Mouse (Mus musculus) liver, embryonic 13.5 days (tissue): ENCODE results near the gene Mrvi1. TPM values are rescaled to one million over a fixed set of nuclear protein-coding genes. Genes with fewer than 3 reads are reported as not detected.
A peak's percentile ranks its signal among the peaks of the same experiment; 100 is the strongest.

Experiments
- ATAC-seq: fragments of 200-750 bp; cut with Nextera tagmentation; 2 replicates; pipeline ENCODE4 v1.8.0; 2017; ENCODE audit warnings: low read depth, mild to moderate bottlenecking, moderate number of reproducible peaks, moderate library complexity
- DNase-seq: peaks from one replicate; pipeline ENCODE4 v3.0.0; 2022
- H3K27ac ChIP-seq: fragments of 300-500 bp; sonication (generic); 2 replicates; pipeline ENCODE4 v1.5.1; 2015; ENCODE audit warnings: moderate library complexity, mild to moderate bottlenecking, inconsistent platforms
- H3K27me3 ChIP-seq: fragments of 300-500 bp; sonication (generic); 2 replicates; pipeline ENCODE4 v1.6.1; 2015; ENCODE audit warnings: mild to moderate bottlenecking, inconsistent platforms
- H3K36me3 ChIP-seq: fragments of 300-500 bp; sonication (generic); 2 replicates; pipeline ENCODE4 v1.6.1; 2015; ENCODE audit warnings: mild to moderate bottlenecking, inconsistent platforms
- H3K4me1 ChIP-seq: fragments of 300-500 bp; sonication (generic); replicated peaks from 2 replicates; pipeline ENCODE4 v1.6.1; 2015; ENCODE audit warnings: inconsistent platforms
- H3K4me2 ChIP-seq: fragments of 300-500 bp; sonication (generic); 2 replicates; pipeline ENCODE4 v1.6.1; 2015; ENCODE audit warnings: inconsistent platforms, mild to moderate bottlenecking, moderate library complexity
- H3K4me3 ChIP-seq: fragments of 300-500 bp; sonication (generic); replicated peaks from 2 replicates; pipeline ENCODE4 v1.5.1; 2015; ENCODE audit warnings: mild to moderate bottlenecking, inconsistent platforms
- H3K9ac ChIP-seq: fragments of 300-500 bp; sonication (generic); 2 replicates; pipeline ENCODE4 v1.6.1; 2015; ENCODE audit warnings: mild to moderate bottlenecking, inconsistent platforms
- H3K9me3 ChIP-seq: fragments of 300-500 bp; sonication (generic); replicated peaks from 2 replicates; pipeline ENCODE4 v1.6.1; 2016; ENCODE audit warnings: inconsistent platforms
- WGBS: fragments of 180-500 bp; shearing (Covaris S2); methylation state at CpG from one replicate; pipeline ENCODE4 v1.1.7; 2015; ENCODE audit not compliant: insufficient replicate concordance; 5-methylcytosine and 5-hydroxymethylcytosine counted together
- polyA plus RNA-seq: library from polyadenylated mRNA; unstranded; fragments of >200 nt; fragmentation: Nextera tagmentation; extraction: Ambion mirVana; gene quantifications from 2 replicates; pipeline ENCODE4 v1.2.1, GENCODE M21; 2015

Mrvi1 gene
- 6.2 and 9.4 TPM in 2 replicates for polyA plus RNA-seq

GRCm38 (mm10) chr7:110982053-110982705 lies at the start of gene Mrvi1:
Gene Mrvi1 (minus strand): TSS chr7:110982461.
- Histone ChIP-seq H3K9me3 (no peaks in the 10 kb centered on the region), H3K36me3 (no peaks in the 10 kb centered on the region), H3K27me3 (no peaks in the 10 kb centered on the region), H3K4me3 (0 out of 2 replicates have a peak within 1 kb of the TSS, but pooled peaks have one; percentile 1), H3K27ac (peak within 1 kb of the TSS; percentile 56; the same call in 1 of the 2 replicates), H3K4me2 (0 out of 2 replicates have a peak within 1 kb of the TSS, but pooled peaks have one; percentile 8), H3K4me1 (peaks cover 39% of the 10 kb centered on the region), H3K9ac (no peak within 1 kb of the TSS; the same call in 1 of the 2 replicates)
- DNase-seq = no peak
- 55% methylated on average over 7 of the region's 7 CpGs for WGBS
- ATAC-seq = no peak

DNA sequence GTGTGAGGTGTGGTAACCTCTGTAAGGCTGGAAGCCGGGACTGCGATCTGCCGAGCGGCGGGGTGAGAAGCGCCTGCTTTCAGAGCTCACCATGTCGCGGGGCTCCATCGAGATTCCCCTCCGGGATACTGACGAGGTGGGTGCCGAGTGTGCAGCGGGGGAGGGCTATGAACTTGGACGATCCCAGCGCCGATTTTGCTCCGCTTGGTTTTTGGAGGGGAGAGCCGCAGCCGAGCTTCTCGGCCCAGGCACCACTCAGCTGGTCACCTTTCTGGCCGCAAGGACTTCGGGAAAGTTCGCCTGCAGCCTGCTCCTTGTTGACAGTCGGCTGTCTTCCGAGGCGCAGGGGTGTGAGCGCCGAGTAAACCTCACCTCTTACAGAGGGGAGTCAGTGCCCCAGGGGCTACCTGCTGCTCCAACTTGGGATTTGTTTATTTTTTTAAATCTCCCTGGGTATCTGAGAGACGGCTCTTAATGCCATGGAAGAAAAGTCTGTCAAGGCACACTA lies 46.8 kb upstream of the Mrvi1 start:
- peak; percentile 42 for ATAC-seq
- peaks cover 32% of the 10 kb centered on the region for H3K4me1 ChIP-seq
- no peaks in the 10 kb centered on the region for H3K27me3 ChIP-seq
- H3K36me3 ChIP-seq = peaks cover 19% of the 10 kb centered on the region
- H3K9ac ChIP-seq = peak overlapping the region; percentile 85
- peak overlapping the region; percentile 78 for H3K4me2 ChIP-seq
- under 1% methylated on average over 29 of the region's 29 CpGs for WGBS
- no peak for DNase-seq
- peak overlapping the region; percentile 81 for H3K4me3 ChIP-seq
- no peaks in the 10 kb centered on the region for H3K9me3 ChIP-seq
- peak overlapping the region; percentile 92 for H3K27ac ChIP-seq

- peak within 1 kb of the TSS; percentile 81 for H3K4me3 ChIP-seq
- peaks cover 37% of the 10 kb centered on the region for H3K4me1 ChIP-seq
- peaks cover 16% of the 10 kb centered on the region for H3K36me3 ChIP-seq
- no peaks in the 10 kb centered on the region for H3K27me3 ChIP-seq
- no peaks in the 10 kb centered on the region for H3K9me3 ChIP-seq
- peak within 1 kb of the TSS; percentile 92 for H3K27ac ChIP-seq
- DNase-seq (peak; percentile 90), ATAC-seq (peak; percentile 93)
- peak within 1 kb of the TSS; percentile 85 for H3K9ac ChIP-seq
- 5% methylated on average over 45 of the region's 45 CpGs for WGBS
- H3K4me2 ChIP-seq = peak within 1 kb of the TSS; percentile 78
Measured at GRCm38 (mm10) chr7:111028281-111029045, 46.2 kb upstream of the Mrvi1 start, which contains the start of gene Ctr9. Gene Ctr9 (plus strand): TSS chr7:111028951.

GRCm38 (mm10) chr7:111024912-111025311 lies 42.7 kb upstream of the Mrvi1 start:
- DNase-seq = no peak
- H3K4me2 ChIP-seq = no peak overlapping the region
- no peak overlapping the region for H3K9ac ChIP-seq
- peaks cover 40% of the 10 kb centered on the region for H3K4me1 ChIP-seq
- H3K36me3 ChIP-seq = no peaks in the 10 kb centered on the region
- WGBS = 33% methylated on average over 4 of the region's 4 CpGs
- H3K4me3 ChIP-seq = no peak overlapping the region
- no peaks in the 10 kb centered on the region for H3K9me3 ChIP-seq
- no peak for ATAC-seq
- peak overlapping the region; percentile 56; the same call in 1 of the 2 replicates for H3K27ac ChIP-seq
- no peaks in the 10 kb centered on the region for H3K27me3 ChIP-seq

- Histone ChIP-seq H3K4me1 (peaks cover 38% of the 10 kb centered on the region), H3K4me2 (peak overlapping the region; percentile 32; the same call in 1 of the 2 replicates), H3K9me3 (no peaks in the 10 kb centered on the region), H3K36me3 (no peaks in the 10 kb centered on the region), H3K4me3 (no peak overlapping the region), H3K27me3 (no peaks in the 10 kb centered on the region), H3K9ac (no peak overlapping the region), H3K27ac (peak overlapping the region; percentile 68; the same call in 1 of the 2 replicates)
- 36% methylated on average over 8 of the region's 8 CpGs for WGBS
- no peak for DNase-seq
- ATAC-seq = no peak
Measured at GRCm38 (mm10) chr7:111024068-111024594, 41.9 kb upstream of the Mrvi1 start.

DNA sequence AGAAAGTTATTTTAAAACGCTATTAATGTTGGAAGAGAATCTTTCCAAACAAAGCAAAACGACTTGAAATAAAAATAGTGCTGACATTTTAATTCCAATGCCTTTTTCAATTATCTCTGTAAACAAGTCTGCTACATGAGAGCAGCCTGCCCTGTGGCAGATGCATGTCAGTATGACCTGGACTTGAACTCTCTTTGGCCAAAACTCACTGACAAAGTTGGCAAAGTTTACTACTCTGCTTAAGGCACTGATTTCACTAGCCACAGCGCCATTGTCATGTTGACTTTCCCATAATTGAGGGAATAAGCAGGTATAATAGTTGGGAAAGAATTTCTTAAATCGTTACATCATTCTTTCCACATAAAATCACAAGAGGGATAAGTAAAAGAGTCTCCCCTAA lies 38.6 kb upstream of the Mrvi1 start:
- Histone ChIP-seq H3K4me1 (peaks cover 33% of the 10 kb centered on the region), H3K4me2 (no peak overlapping the region), H3K27ac (no peak overlapping the region), H3K36me3 (no peaks in the 10 kb centered on the region), H3K9me3 (no peaks in the 10 kb centered on the region), H3K4me3 (no peak overlapping the region), H3K9ac (no peak overlapping the region), H3K27me3 (no peaks in the 10 kb centered on the region)
- no peak for DNase-seq
- ATAC-seq = no peak
- WGBS = 64% methylated on average over 4 of the region's 4 CpGs

GRCm38 (mm10) chr7:111016921-111017320 lies 34.7 kb upstream of the Mrvi1 start:
- Histone ChIP-seq H3K4me3 (no peak overlapping the region), H3K9me3 (no peaks in the 10 kb centered on the region), H3K36me3 (no peaks in the 10 kb centered on the region), H3K4me1 (peaks cover 21% of the 10 kb centered on the region), H3K9ac (no peak overlapping the region), H3K27ac (no peak overlapping the region), H3K27me3 (no peaks in the 10 kb centered on the region), H3K4me2 (no peak overlapping the region)
- ATAC-seq (no peak), DNase-seq (no peak)
- WGBS = 61% methylated on average over 3 of the region's 3 CpGs

GRCm38 (mm10) chr7:111015731-111016130 lies 33.5 kb upstream of the Mrvi1 start:
- H3K4me2 ChIP-seq = no peak overlapping the region
- no peak overlapping the region for H3K4me3 ChIP-seq
- no peak for DNase-seq
- H3K36me3 ChIP-seq = no peaks in the 10 kb centered on the region
- no peaks in the 10 kb centered on the region for H3K9me3 ChIP-seq
- peaks cover 27% of the 10 kb centered on the region for H3K4me1 ChIP-seq
- H3K9ac ChIP-seq = no peak overlapping the region
- 70% methylated on average over 5 of the region's 5 CpGs for WGBS
- no peak for ATAC-seq
- no peaks in the 10 kb centered on the region for H3K27me3 ChIP-seq
- H3K27ac ChIP-seq = no peak overlapping the region

- ATAC-seq = peak; percentile 73
- no peaks in the 10 kb centered on the region for H3K27me3 ChIP-seq
- peaks cover 23% of the 10 kb centered on the region for H3K4me1 ChIP-seq
- no peaks in the 10 kb centered on the region for H3K9me3 ChIP-seq
- peak; percentile 76 for DNase-seq
- H3K4me2 ChIP-seq = no peak overlapping the region
- no peaks in the 10 kb centered on the region for H3K36me3 ChIP-seq
- WGBS = 14% methylated on average over 5 of the region's 5 CpGs
- H3K4me3 ChIP-seq = no peak overlapping the region
- no peak overlapping the region for H3K9ac ChIP-seq
- H3K27ac ChIP-seq = no peak overlapping the region
Measured at GRCm38 (mm10) chr7:111014893-111015292, 32.6 kb upstream of the Mrvi1 start.

GRCm38 (mm10) chr7:111014039-111014605 lies 31.9 kb upstream of the Mrvi1 start:
- no peak overlapping the region for H3K4me2 ChIP-seq
- no peak overlapping the region for H3K9ac ChIP-seq
- no peaks in the 10 kb centered on the region for H3K9me3 ChIP-seq
- no peak for DNase-seq
- H3K36me3 ChIP-seq = no peaks in the 10 kb centered on the region
- no peak overlapping the region for H3K4me3 ChIP-seq
- peaks cover 18% of the 10 kb centered on the region for H3K4me1 ChIP-seq
- 50% methylated on average over 7 of the region's 7 CpGs for WGBS
- ATAC-seq = no peak
- H3K27ac ChIP-seq = peak overlapping the region; percentile 2; the same call in 1 of the 2 replicates
- H3K27me3 ChIP-seq = no peaks in the 10 kb centered on the region
